Mouse (Mus musculus) thymus, adult 2 months (tissue): ENCODE measurements around the gene Rsbn1l. TPM values are rescaled to one million over a fixed set of nuclear protein-coding genes. Genes with fewer than 3 reads are reported as not detected.
A peak's percentile ranks its signal among the peaks of the same experiment; 100 is the strongest.

ENCODE experiments used
- DNase-seq: peaks from one replicate; pipeline ENCODE4 v3.0.0; 2021
- H3K27ac ChIP-seq: fragments of 200-500 bp; 2 replicates; pipeline ENCODE4 v1.5.1; 2012; ENCODE audit warnings: low read length, control low read depth; ENCODE audit not compliant: control insufficient read depth, insufficient read depth
- H3K27me3 ChIP-seq: fragments of 200-500 bp; 2 replicates; pipeline ENCODE4 v1.6.1; 2012; ENCODE audit warnings: mild to moderate bottlenecking, low read length, moderate library complexity, mixed read lengths; ENCODE audit not compliant: control insufficient read depth, insufficient read depth
- H3K36me3 ChIP-seq: fragments of 200-500 bp; 2 replicates; pipeline ENCODE4 v1.6.1; 2012; ENCODE audit warnings: mild to moderate bottlenecking, low read length, moderate library complexity; ENCODE audit not compliant: control insufficient read depth, insufficient read depth
- H3K4me1 ChIP-seq: fragments of 200-500 bp; replicated peaks from 2 replicates; pipeline ENCODE4 v1.6.1; 2012; ENCODE audit warnings: low read length; ENCODE audit not compliant: control insufficient read depth, insufficient read depth
- H3K4me3 ChIP-seq: fragments of 200-500 bp; 2 replicates; pipeline ENCODE4 v1.5.1; 2012; ENCODE audit warnings: mild to moderate bottlenecking, low read length, control low read depth, moderate library complexity; ENCODE audit not compliant: control insufficient read depth, insufficient read depth
- CTCF ChIP-seq: fragments of 200-500 bp; IDR thresholded peaks from 2 replicates; pipeline ENCODE4 v1.5.1; 2012; ENCODE audit warnings: mild to moderate bottlenecking, control low read depth, low read length, moderate library complexity, borderline replicate concordance; ENCODE audit not compliant: control insufficient read depth, poor library complexity, insufficient read depth; ENCODE audit errors: extremely low read depth
- POLR2A ChIP-seq: fragments of 200-500 bp; IDR thresholded peaks from 2 replicates; pipeline ENCODE4 v1.6.1; 2012; ENCODE audit warnings: mild to moderate bottlenecking, low read length, control low read depth, moderate library complexity; ENCODE audit not compliant: control insufficient read depth, poor library complexity, insufficient read depth; ENCODE audit errors: extremely low read depth
- WGBS: fragments of 180-500 bp; shearing (Covaris S2); methylation state at CpG from one replicate; pipeline ENCODE4 v1.1.7; 2018; 5-methylcytosine and 5-hydroxymethylcytosine counted together
- polyA plus RNA-seq: library from polyadenylated mRNA; depleted of rRNA; stranded (reverse); fragments of >200 nt; gene quantifications from 2 replicates; pipeline ENCODE4 v1.2.3, GENCODE M21; 2012

The Rsbn1l gene
- polyA plus RNA-seq, 1 experiment = 15.0 TPM

GRCm38 (mm10) chr5:20986271-20986670 lies 30.1 kb upstream of the Rsbn1l start:
- 0 out of 2 replicates have a peak, but pooled peaks cover 4% of the 10 kb centered on the region for H3K36me3 ChIP-seq
- DNase-seq = no peak
- 98% methylated on average over 8 of the region's 8 CpGs for WGBS
- no peaks in the 10 kb centered on the region for H3K27me3 ChIP-seq
- H3K4me1 ChIP-seq = no peaks in the 10 kb centered on the region
- H3K27ac ChIP-seq = no peak overlapping the region
- no peak overlapping the region for H3K4me3 ChIP-seq
- TF ChIP-seq CTCF (no peak), POLR2A (no peak)

GRCm38 (mm10) chr5:20983505-20983904 lies 27.3 kb upstream of the Rsbn1l start:
- Histone ChIP-seq H3K4me1 (no peaks in the 10 kb centered on the region), H3K36me3 (0 out of 2 replicates have a peak, but pooled peaks cover 4% of the 10 kb centered on the region), H3K4me3 (no peak overlapping the region), H3K27ac (no peak overlapping the region), H3K27me3 (no peaks in the 10 kb centered on the region)
- no peak for DNase-seq
- TF ChIP-seq POLR2A = no peak
- TF ChIP-seq CTCF = no peak

GRCm38 (mm10) chr5:20974690-20975089 lies 18.5 kb upstream of the Rsbn1l start:
- no peak for TF ChIP-seq POLR2A
- TF ChIP-seq CTCF = no peak
- no peaks in the 10 kb centered on the region for H3K27me3 ChIP-seq
- H3K36me3 ChIP-seq = no peaks in the 10 kb centered on the region
- no peaks in the 10 kb centered on the region for H3K4me1 ChIP-seq
- H3K4me3 ChIP-seq = no peak overlapping the region
- DNase-seq = no peak
- no peak overlapping the region for H3K27ac ChIP-seq
- WGBS = 92% methylated on average over 4 of the region's 4 CpGs

DNA sequence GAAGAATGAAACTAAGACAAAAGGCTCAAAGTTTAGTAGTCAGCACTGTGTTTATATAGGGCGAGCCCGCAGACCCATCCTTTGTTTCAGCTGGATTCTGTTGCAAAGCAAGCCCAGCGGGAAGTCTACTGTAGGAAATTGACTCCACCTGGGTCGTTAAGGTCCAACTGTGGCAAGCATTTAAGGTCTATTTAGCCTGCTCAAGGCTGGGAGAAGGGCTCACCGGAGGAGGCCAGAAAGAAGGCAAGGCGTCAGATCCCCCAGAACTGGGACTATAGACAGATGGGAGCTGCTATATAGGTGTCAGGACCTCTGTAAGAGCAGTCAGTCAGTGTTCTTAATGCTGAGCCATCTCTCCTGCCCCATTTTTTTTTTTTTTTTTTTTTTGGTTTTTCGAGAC lies 17.8 kb upstream of the Rsbn1l start:
- H3K36me3 ChIP-seq = no peaks in the 10 kb centered on the region
- no peaks in the 10 kb centered on the region for H3K4me1 ChIP-seq
- DNase-seq = no peak
- H3K27ac ChIP-seq = no peak overlapping the region
- TF ChIP-seq POLR2A (no peak), CTCF (no peak)
- H3K27me3 ChIP-seq = no peaks in the 10 kb centered on the region
- 87% methylated on average over 7 of the region's 7 CpGs for WGBS
- no peak overlapping the region for H3K4me3 ChIP-seq

DNA sequence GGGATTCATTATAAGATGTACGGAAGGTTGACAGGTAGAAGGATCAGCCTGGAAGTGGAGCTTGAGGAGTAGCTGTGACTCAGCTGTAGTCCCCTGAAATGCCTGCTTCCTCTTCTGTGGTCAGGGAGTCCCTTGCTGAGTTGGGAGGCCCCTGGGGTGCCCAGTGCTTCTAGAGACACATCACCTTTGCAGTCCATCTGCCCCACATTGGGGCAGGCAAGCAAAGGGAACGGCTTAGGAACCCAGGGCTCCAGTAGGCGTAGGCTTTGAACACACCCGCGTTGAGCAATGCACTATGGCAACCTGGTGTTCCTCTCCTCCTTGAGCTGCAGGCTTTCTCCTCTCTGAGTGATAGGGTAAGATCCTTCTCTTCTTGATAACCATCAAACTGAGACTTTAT lies 16.9 kb upstream of the Rsbn1l start:
- Histone ChIP-seq H3K36me3 (no peaks in the 10 kb centered on the region), H3K4me1 (no peaks in the 10 kb centered on the region; the same call in 1 of the 2 replicates), H3K27ac (no peak overlapping the region), H3K27me3 (no peaks in the 10 kb centered on the region), H3K4me3 (no peak overlapping the region)
- TF ChIP-seq CTCF (no peak), POLR2A (no peak)
- 35% methylated on average over 5 of the region's 5 CpGs for WGBS
- DNase-seq = no peak

- DNase-seq = peak; percentile 72
- no peaks in the 10 kb centered on the region for H3K36me3 ChIP-seq
- peaks cover 6% of the 10 kb centered on the region for H3K4me1 ChIP-seq
- TF ChIP-seq POLR2A = no peak
- 0 out of 2 replicates have a peak, but pooled peaks have one; percentile 7 for TF ChIP-seq CTCF
- no peaks in the 10 kb centered on the region for H3K27me3 ChIP-seq
- H3K27ac ChIP-seq = no peak overlapping the region
- WGBS = 42% methylated on average over 9 of the region's 9 CpGs
- no peak overlapping the region for H3K4me3 ChIP-seq
These were observed 12.8 kb upstream of the Rsbn1l start for GRCm38 (mm10) chr5:20968963-20969362.

GRCm38 (mm10) chr5:20968493-20968892 lies 12.3 kb upstream of the Rsbn1l start:
- no peaks in the 10 kb centered on the region for H3K36me3 ChIP-seq
- H3K27me3 ChIP-seq = no peaks in the 10 kb centered on the region
- H3K4me3 ChIP-seq = no peak overlapping the region
- WGBS = 84% methylated on average over 9 of the region's 9 CpGs
- no peak for TF ChIP-seq POLR2A
- no peak for TF ChIP-seq CTCF
- peaks cover 6% of the 10 kb centered on the region for H3K4me1 ChIP-seq
- DNase-seq = no peak
- H3K27ac ChIP-seq = no peak overlapping the region
